Mouse (Mus musculus) ovary, adult 18-20 months (tissue): ENCODE results near the gene Cabp2.

Experiments used
- DNase-seq: peaks from one replicate; pipeline ENCODE4 v3.0.0; 2022; ENCODE audit warnings: low spot score, mixed read lengths

The Cabp2 gene

DNA sequence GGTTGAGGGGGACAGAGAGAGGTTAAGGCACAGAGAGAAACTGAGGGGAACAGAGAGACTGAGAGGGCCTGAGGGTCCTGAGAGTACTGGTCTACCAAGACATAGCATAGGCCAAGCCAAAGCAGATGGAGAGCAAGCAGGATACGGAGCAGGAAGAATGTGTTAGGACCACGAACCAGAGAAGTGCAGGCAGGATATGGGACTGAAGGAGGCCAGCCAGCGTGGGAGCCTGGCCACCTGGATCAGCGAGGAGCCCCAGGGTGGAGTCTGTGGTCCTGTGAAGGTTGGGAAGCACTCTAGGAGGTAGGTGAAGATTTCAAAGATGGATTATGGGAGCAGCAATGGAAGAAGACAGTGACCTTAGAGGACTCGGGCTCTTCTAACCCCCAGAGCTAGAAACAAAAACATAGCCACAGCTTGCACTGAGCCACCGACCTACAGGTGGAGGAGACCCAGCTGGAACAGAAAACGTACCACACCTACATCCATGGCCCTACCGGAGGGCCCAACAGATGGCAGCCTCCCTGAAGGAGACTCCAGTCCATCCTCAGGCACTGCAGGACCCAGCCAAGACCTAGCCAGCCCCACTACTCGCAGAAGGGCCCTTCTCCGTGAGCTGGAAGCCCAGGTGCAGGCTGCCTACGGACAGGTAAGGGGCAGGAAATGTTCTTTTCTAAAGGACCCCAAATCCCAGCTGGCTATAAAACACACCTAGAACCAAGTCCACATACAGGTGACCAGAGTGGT is 1.0 kb downstream of the Cabp2 start:
- no peak for DNase-seq

DNA sequence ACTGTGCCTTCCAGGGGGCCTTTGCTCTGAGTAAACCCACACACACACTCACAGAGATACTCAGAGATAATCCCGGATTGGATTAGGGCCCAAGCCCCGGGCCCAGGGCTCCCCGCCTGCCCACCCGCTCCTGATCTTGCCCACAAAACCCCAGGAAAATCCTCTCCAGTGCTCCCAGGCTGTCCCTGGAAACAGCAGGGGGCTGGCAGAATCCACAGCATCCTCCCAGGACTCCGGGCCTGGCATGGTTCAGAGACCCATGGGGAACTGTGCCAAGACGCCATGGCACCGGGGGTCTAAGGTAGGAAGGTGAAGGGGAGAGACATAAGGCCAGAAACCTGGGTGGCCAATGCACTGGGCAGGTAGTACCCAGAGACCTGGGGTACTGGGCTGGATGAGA is 1.9 kb downstream of the Cabp2 start:
- DNase-seq: no peak

DNA sequence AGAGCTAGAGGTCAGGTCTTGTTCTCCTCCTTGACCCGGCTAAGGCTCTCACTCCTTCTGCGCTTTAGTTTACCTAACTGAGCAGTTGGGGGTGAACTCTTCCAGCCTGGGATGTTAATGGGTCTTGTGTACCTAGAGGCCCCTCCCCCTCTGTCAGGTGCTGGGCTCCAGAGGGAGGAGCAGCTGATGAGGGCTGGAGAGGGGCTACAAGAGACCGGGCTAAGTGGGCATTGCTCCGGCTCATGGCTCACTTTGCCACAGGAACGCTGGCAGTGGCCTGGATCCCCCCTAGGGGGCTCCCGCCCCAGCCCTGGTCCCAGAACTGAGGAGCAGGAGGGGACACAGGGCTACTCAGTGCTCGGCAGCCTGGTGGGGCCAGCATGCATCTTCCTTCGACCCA is 2.4 kb downstream of the Cabp2 start:
- DNase-seq: no peak

DNA sequence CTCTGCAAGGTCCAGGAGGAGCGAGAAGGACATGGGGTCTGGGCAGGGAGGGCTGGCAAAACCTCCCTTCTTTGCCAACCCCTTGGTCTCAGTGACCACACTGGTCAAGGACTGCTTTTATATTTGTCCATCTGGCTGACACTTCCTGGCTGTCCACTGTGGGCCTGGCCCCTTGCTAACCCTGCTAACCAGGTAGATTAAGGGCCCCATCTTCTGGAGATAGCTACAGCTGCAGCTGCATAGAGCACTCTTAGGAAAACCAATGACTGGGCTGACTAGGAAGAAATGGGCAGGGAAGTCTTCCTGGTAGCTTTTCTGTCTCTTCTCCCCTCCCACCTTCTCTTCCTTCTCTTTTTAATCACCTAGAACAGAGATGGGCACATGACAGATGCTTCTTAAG is 3.6 kb downstream of the Cabp2 start:
- DNase-seq: no peak

DNA sequence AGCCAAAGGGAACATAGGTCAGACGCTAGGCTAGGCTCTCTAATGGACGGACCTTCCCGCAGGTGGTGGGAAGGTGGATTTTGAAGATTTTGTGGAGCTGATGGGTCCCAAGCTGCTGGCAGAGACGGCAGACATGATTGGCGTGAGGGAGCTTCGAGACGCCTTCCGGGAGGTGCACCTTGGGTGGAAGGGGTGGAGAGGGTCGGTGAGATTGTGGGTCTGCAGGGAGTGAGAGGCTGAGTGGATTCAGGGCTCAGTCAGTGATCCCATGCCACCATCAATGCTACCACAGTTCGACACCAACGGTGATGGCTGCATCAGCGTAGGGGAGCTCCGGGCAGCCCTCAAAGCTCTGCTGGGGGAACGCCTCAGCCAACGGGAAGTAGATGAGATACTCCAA is 4.8 kb downstream of the Cabp2 start:
- no peak for DNase-seq

DNA sequence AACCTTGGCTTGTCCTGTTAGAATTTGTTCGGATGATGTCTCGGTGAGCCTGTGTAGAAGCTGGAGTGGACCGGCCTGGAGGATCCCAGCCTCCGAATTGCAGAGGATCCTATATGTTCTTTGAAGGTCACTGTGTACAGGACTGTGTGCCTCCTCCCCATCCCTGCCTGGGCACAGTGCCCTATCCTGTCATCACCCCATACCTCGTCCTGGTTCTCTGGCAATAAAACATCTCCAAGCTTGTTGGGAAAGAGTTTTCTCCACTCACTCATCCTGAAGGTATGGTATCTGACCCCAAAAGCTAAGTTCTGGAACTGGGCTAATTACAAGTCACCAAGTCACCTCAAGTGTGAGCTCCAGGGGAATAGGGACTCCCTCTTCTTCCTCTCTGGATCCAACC is 5.7 kb downstream of the Cabp2 start:
- DNase-seq: no peak

DNA sequence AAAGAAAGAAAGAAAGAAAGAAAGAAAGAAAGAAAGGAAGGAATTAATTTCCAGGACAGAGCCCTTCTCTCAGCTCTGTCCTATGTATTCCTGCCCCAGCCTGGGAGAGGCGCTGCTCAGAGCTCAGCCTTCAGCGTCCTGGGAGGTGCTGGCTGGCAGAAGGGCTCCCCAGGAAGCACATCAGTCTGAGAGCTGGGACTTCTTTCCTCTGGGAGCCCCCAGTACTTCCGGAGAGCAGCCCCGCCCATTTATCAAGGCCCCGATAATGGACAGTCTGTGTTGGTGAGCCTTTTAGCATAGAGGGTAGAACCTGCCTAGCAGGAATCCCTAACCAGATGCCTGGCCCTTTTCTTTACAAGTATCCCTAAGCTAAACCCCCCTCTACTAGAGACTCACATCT is 6.8 kb downstream of the Cabp2 start:
- DNase-seq: no peak

DNA sequence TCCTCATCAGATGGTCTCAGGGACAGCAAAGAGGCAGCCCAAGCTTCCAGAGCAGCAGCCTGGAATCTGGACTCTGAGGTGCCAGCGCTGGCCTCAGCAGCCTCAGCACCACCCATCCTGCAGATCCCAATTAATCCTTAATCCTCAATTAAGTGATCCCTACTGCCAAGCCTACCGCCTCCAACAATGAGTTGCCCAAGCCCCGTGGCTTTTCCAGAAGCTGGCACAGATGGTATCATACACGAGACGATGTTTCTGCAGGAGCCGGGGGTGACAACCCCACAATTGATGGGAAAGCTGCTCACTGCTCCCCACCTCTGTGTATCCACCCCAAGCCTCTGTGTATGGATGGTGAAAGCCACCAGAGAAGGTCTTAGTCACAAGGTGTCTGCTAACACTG is 7.8 kb downstream of the Cabp2 start:
- no peak for DNase-seq

DNA sequence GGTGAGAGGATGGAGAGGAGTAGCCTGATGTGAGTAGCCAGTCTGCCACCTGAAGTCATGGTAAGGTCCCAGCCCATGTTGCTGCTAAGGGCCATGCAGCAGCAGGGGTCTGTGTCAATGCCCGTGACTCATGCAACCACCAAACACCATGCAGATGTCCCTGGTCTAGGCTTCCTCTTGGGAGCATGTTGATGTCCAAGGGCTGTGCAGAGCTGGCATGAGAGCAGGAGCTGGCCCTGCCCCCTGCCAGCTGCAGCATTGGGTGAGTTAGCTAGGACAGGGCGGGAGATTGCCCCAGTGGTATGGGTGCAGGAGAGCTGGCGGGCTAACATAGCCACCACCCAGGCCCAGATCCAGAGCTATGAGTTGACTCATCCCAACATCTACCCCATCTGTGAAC is 9.1 kb downstream of the Cabp2 start:
- no peak for DNase-seq

DNA sequence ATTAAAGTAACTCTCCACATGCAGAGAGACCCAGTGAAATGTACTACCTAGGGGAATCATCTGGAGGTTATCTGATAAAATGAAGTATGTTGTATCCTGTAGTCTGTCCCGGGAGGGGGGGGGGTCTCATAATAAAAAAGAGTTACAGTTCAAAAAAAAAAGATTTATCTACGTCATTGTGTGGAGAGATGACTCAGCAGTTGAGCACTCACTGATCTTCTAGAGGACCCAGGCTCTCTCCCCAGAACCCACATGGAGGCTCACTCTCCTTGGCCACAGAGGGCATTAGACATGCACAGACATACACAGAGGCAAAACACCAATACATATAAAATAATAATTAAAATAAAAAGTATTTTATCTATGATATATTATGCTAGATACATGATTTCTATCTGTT is 10.0 kb downstream of the Cabp2 start:
- DNase-seq: no peak

DNA sequence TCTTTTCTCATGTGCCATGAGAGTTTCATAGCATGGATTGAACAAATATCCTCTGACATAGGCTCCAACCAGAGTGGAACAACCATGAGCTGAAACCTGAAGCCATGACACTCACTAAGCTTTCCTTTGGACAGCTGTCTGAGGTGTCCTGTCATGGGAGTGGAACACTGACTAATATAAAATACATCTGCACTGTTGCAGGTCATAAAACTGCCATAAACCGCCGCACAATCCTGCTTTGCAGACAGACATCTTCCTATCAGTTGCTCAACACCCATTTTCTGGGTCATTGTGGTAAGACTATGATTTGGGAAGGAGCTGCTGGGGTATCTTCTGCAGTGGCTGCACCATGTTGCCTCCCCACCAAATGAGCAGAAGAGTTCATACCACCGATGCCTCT is 11.4 kb downstream of the Cabp2 start:
- no peak for DNase-seq

DNA sequence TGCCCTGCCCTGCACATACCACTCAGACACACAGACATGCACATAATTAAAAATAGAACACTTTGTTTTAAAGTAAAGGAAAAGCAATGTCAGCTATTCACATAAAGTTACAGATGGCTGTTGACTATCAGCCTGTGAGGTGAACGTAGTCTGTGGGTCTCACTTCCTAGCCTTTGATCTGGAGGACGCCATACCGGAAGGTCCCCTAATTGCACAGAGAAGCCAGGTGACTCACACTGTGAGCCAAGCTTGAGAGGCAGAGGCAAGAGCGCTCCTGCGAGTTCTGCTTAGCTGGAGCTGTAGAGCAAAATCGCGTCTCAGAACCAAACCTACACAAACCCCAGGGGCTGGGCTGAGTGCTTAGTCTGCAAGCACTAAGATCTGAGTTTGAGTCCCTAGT is 12.4 kb downstream of the Cabp2 start:
- no peak for DNase-seq

DNA sequence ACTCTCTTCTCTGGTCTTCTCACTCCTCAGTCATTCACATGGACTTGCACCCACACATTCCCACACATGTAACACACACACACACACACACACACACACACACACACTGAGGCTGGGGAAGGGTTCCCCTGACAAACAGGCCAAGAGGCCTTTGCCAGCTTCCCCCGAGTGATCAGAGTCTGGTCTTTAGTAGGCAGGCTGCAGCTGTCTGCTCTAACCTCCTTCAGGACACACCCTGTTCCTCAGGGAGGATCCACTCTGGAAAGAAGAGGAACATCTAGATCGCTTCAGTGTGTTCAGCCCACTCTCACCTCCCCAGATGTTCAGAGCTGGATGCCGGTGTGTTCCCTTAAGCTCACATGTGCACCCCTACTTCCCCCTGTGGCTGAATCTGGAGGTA is 13.0 kb downstream of the Cabp2 start:
- DNase-seq: no peak

DNA sequence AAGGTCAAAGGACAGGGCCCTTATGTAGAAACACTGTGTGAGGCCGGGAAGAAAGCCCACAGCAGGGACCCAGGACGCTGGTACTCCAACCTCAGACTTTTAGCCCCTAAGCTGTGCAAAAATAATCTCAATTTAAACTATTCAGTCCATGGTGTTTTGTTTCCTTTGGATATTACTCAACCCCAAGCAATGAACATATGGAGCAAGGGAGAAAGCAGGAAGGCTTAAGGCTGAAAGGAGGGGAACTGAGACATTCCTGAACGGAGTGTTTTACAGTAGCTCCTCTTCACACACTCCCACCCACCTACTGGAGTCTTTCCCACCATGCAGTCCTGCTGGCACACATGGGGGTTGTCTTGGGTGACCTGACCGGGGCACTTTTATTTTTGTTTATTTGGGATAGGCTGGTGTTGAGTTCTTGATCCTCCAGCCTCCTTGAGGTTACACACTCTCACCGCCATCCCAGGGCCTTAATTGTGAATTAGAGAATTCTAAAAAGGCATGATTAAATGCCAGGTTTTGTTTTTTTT is 13.5 kb downstream of the Cabp2 start:
- DNase-seq: no peak

DNA sequence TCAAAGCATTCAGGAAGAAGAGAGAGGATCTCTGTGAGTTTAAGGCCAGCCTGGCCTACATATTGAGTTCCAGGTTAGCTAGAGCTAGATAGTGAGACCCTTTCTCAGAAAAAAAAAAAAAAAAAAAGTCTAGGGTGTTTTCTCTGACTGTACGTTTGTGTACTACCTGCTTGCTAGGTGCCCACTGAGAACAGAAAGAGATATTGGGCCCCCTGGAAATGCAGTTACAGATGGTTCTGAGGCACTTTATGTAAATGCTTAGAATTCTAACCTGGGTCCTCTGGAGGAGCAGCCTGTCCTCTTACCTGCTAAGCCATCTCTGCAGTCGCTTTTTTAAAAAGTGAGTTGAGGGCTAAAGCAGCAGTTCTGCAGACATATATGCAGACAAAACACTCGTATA is 14.4 kb downstream of the Cabp2 start:
- no peak for DNase-seq

DNA sequence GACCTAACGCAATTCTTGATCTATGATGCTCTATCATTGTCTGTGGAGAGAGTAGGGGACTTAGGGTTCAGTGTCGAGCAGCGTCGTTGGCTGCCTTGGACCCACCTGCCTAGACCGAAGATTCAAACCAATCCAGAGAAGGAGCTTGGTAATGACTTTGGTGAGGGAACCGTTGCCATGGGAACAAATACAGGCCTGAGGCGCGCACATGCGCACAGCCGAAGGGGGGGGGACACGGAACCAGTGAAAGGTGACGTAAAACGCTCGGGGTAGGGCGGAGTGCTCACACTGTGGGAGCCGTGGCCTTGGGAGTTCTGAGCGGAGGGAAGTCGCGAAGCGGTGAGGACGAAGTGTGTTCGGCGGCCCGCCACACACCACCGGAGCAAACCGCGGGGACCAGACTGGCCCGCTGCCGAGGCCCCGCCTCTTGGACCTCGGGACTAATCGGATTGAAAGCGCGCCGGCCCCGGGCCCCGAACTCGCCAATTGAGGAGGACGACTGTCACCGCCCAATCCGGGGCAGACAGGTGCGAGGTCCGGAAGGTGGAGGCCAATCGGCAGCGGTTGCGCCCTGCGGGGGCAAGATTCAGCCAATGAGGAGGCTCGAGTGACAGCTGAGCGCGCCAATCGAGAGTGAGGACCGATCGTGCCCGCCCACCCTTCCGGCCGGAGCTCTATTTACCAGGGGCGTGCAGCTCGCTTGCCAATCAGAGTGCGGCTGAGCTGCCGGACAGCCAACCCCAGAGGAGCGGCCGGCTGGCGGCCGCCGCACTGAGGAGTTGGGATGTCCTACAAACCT is 15.5 kb downstream of the Cabp2 start, which contains the start of gene Cdk2ap2:
Gene Cdk2ap2 (plus strand): TSS at position 541 of the 799 bp plus-strand sequence.
- peak; percentile 99 for DNase-seq

DNA sequence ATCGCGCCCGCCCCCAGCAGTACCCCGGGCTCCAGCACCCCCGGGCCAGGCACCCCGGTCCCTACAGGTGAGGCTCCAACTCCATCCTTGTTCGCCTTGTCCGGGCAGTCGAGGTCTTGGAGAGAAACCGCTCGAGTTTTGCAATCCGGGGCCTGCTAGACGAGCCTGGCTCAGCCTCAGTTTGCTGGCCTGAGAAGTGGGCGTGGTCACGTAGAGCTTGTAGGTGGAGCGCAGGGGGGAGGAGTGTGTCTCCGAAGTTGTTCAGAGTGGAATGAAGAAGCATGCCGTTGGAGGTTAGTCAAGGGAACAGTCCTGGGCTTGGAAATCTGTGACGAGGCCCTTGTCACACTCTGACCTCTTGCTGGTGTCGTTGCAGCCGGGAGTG is 16.1 kb downstream of the Cabp2 start:
- DNase-seq: no peak

DNA sequence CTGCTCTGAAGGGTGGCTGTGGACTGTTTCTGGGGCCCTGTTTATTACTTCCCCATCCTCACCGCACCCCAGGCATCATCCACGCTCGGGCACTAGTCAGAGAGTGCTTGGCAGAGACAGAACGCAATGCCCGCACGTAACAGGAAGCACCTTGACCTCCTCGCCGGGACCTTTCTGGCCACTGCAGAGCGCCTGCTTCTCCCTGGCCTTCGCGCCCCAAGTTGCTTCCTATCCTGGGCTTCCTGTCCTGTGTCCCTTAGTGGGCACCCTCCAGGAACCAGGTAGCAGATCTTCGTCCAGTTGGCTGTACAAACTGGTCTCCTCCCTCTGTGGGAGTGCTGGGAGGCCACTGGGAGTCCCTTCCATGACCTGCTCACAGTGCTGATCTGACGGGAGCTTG is 17.0 kb downstream of the Cabp2 start:
- no peak for DNase-seq

DNA sequence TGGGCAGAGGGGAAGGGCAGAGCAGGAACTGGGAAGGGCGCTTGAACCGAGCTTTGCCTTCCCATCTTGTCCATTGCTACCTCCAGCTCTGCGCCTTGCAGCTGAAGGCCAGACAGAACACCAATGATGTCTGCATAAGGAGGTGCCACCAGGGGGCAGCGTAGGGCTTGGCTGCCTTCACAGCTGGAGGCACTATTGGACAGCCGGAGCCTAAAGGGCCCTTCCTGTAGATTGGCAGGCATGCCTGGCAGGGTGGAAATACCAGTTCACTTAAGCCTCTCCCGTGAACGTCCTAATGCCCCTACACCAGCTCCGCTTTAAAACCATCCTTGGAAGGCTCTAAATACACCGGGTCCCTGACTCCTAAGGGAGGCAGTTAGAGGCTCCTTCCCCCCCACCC is 17.7 kb downstream of the Cabp2 start:
- peak; percentile 84 for DNase-seq

DNA sequence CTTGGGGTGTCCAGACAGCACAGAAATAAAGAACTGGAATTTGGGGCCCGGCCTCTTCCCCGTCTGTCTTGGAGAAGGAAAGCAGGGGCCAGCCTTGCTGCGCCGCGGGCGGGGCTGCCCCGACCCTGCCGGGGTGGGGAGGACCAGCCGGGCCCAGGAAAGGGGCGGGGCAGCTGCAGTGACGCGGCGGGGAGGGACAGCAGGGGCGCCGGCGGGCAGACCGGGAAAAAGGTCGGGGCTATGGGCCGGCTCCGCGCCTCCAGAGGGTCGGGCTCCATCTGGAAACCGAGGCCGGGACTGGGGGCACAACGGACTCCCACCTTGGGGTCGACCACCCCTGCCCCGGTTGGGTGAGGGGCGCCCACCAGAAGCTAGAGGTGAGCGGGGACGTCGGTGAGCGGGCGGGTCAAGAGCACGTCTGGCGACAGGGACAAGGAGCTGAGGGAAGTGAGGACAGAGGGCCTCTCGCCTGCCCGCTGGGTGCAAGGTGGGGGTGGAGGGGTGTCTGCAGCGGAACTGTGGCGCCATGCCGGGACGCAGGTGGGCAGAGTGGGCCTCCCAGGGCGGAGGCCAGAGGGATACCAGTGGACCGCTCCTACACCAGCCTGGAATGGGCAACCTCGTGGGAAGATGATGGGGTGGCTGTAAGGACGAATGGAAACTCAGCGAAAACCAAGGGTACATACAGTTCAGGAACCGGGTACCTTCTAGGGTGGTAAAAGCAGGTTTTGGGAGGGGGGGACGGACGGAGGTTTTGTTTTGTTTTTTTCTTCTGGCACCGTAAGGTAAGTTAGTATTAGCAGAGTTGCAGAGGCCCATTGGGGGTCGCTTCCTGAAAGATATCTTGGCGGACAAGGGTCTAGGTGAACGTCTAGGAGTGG is 18.7 kb downstream of the Cabp2 start, which contains the start of gene Pitpnm1:
Gene Pitpnm1 (plus strand): TSS at position 162 of the 881 bp plus-strand sequence.
- DNase-seq: peak; percentile 63

DNA sequence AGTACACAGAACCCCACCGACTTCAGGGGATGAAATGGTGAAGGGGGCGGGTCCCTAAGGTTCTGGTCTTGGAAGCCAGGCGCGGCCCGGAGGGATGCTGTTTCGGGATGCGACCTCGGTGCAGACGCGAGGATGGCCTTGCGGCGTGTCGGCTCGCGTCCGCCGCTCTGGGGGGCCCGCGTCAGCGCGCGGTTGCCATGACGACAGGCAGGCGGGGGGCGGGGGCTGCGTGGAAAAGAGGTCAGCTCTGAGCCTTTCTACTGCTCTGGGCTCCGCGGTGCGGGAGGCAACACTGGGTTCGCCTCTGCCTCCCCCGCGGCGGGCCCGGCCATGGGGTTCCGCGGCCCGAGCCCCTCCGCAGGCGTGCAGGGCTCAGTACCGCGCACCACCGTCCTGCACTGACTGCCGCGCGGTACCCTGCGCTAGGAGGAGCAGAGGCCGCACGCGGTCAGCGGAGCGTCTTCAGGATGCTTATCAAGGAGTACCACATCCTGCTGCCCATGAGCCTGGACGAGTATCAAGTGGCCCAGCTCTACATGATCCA is 19.4 kb downstream of the Cabp2 start:
- DNase-seq: peak; percentile 56

DNA sequence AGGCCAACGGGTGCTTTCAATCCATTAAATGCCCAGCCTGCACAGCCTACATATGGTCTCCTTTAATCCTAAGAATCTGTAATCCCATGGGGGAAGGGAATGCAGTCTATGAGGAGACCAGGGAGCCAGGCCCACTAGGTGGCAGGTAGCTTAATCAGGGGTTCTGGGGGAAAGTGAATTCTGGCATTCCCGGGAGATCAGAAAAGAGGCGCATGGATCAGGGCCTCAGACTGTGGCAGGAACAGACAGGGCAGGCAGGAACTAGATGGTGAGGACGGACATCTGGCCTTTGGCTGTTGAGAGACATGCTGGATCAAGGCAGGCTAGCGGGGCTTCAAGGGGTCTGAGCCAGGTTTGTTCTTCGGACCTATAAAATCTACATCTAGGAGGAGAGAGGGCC is 20.1 kb downstream of the Cabp2 start:
- DNase-seq: no peak
